Mouse (Mus musculus): ENCODE measurements around the gene Tmem198. TPM values are rescaled to one million over a fixed set of nuclear protein-coding genes. Genes with fewer than 3 reads are reported as not detected.

Gene Tmem198
- polyA plus RNA-seq, 1 experiment from 2014 or later: 1.7 TPM

- peaks cover 9% of the 10 kb centered on the region for H3K27me3 ChIP-seq
- no peak for DNase-seq (ENCODE audit: low read depth, low spot score)
- CTCF ChIA-PET: interaction anchor here (0.6 to 4.1 kb wide), 13 partner anchors 10 to 150 kb away, joined by 3 to 45 read pairs (median 12); partner anchors contain the start of genes Dnpep and Gmppa
- in situ Hi-C loops (cut with MboI; ENCODE audit: low pct_unique_long_range_greater_than_20kb): loop anchor here (5.0 kb wide), 1 partner anchor 125 kb away; no protein-coding TSS in a partner anchor
- peak; percentile 63 for ATAC-seq
- POLR2A ChIA-PET: interaction anchor here (0.6 to 1.5 kb wide), 6 partner anchors 13 to 1729 kb away, joined by 3 to 5 read pairs (median 4); no protein-coding TSS in a partner anchor
- no peak for TF ChIP-seq CTCF (IDR thresholded peaks at IDR 0.05)
These were observed 12.0 kb upstream of the Tmem198 start for GRCm38 (mm10) chr1:75467215-75467927.

GRCm38 (mm10) chr1:75469287-75469825 is 10.0 kb upstream of the Tmem198 start:
- ChIA-PET POLR2A (no interaction called here), CTCF (interaction anchor here (0.9 to 4.1 kb wide), 2 partner anchors 8 to 22 kb away, joined by 3 to 31 read pairs; no protein-coding TSS in a partner anchor)
- H3K27me3 ChIP-seq: peaks cover 9% of the 10 kb centered on the region
- in situ Hi-C loops (cut with MboI; ENCODE audit: low pct_unique_long_range_greater_than_20kb): loop anchor here (5.0 kb wide), 1 partner anchor 127 kb away; no protein-coding TSS in a partner anchor
- no peak for DNase-seq (ENCODE audit: low read depth, low spot score)
- no peak for ATAC-seq
- no peak for TF ChIP-seq CTCF (IDR thresholded peaks at IDR 0.05)

GRCm38 (mm10) chr1:75476441-75476840 is 2.9 kb upstream of the Tmem198 start:
- no peak for DNase-seq (ENCODE audit: low read depth, low spot score)
- no peak for ATAC-seq
- in situ Hi-C loops (cut with MboI; ENCODE audit: low pct_unique_long_range_greater_than_20kb): loop anchor here (5.0 to 10.0 kb wide), 2 partner anchors 81 to 118 kb away; no protein-coding TSS in a partner anchor
- no peak for TF ChIP-seq CTCF (IDR thresholded peaks at IDR 0.05)
- ChIA-PET CTCF (interaction anchor here (0.6 to 3.8 kb wide), 24 partner anchors 9 to 249 kb away, joined by 3 to 32 read pairs (median 4); partner anchors contain the start of gene Gmppa), POLR2A (interaction anchor here (0.6 to 1.2 kb wide), 2 partner anchors 45 to 83 kb away, joined by 3 to 5 read pairs; no protein-coding TSS in a partner anchor)
- no peaks in the 10 kb centered on the region for H3K27me3 ChIP-seq

GRCm38 (mm10) chr1:75477264-75477965 is 1.9 kb upstream of the Tmem198 start:
- in situ Hi-C loops (cut with MboI; ENCODE audit: low pct_unique_long_range_greater_than_20kb): loop anchor here (5.0 to 10.0 kb wide), 2 partner anchors 80 to 117 kb away; no protein-coding TSS in a partner anchor
- DNase-seq (ENCODE audit: low read depth, low spot score) (no peak), ATAC-seq (peak; percentile 12)
- CTCF ChIA-PET: interaction anchor here (0.6 to 3.8 kb wide), 24 partner anchors 8 to 250 kb away, joined by 3 to 32 read pairs (median 4); partner anchors contain the start of gene Gmppa
- POLR2A ChIA-PET: interaction anchor here (1.2 kb wide), 1 partner anchor 82 kb away, joined by 5 read pairs; no protein-coding TSS in a partner anchor
- H3K27me3 ChIP-seq: no peaks in the 10 kb centered on the region
- no peak for TF ChIP-seq CTCF (IDR thresholded peaks at IDR 0.05)

GRCm38 (mm10) chr1:75477966-75478290 is 1.4 kb upstream of the Tmem198 start:
- CTCF ChIA-PET: interaction anchor here (0.7 to 3.8 kb wide), 12 partner anchors 9 to 121 kb away, joined by 3 to 32 read pairs (median 10); no protein-coding TSS in a partner anchor
- POLR2A ChIA-PET: interaction anchor here (0.7 to 0.9 kb wide), 2 partner anchors 81 to 1148 kb away, joined by 4 read pairs; no protein-coding TSS in a partner anchor

GRCm38 (mm10) chr1:75478497-75478896 is 835 bp upstream of the Tmem198 start:
- DNase-seq (ENCODE audit: low read depth, low spot score): no peak
- ATAC-seq: peak; percentile 6
- ChIA-PET POLR2A (interaction anchor here (0.7 to 1.2 kb wide), 5 partner anchors 9 to 1148 kb away, joined by 3 to 10 read pairs (median 4); no protein-coding TSS in a partner anchor), CTCF (interaction anchor here (2.8 to 3.8 kb wide), 2 partner anchors 20 to 81 kb away, joined by 14 to 32 read pairs; no protein-coding TSS in a partner anchor)
- no peaks in the 10 kb centered on the region for H3K27me3 ChIP-seq
- in situ Hi-C loops (cut with MboI; ENCODE audit: low pct_unique_long_range_greater_than_20kb): loop anchor here (5.0 to 10.0 kb wide), 2 partner anchors 79 to 116 kb away; no protein-coding TSS in a partner anchor
- no peak for TF ChIP-seq CTCF (IDR thresholded peaks at IDR 0.05)

More at GRCm38 (mm10) chr1:75477966-75478290, 1.4 kb upstream of the Tmem198 start:
- in situ Hi-C loops (cut with MboI; ENCODE audit: low pct_unique_long_range_greater_than_20kb): loop anchor here (5.0 to 10.0 kb wide), 2 partner anchors 79 to 117 kb away; no protein-coding TSS in a partner anchor
- TF ChIP-seq CTCF (IDR thresholded peaks at IDR 0.05): no peak
- DNase-seq (ENCODE audit: low read depth, low spot score) (no peak), ATAC-seq (no peak)
- no peaks in the 10 kb centered on the region for H3K27me3 ChIP-seq

- TF ChIP-seq CTCF (IDR thresholded peaks at IDR 0.05): no peak
- DNase-seq (ENCODE audit: low read depth, low spot score): no peak
- no peak for ATAC-seq
- no peaks in the 10 kb centered on the region for H3K27me3 ChIP-seq
- POLR2A ChIA-PET: interaction anchor here (0.9 to 1.2 kb wide), 3 partner anchors 8 to 81 kb away, joined by 3 to 10 read pairs (median 4); no protein-coding TSS in a partner anchor
- in situ Hi-C loops (cut with MboI; ENCODE audit: low pct_unique_long_range_greater_than_20kb): loop anchor here (5.0 to 10.0 kb wide), 2 partner anchors 78 to 115 kb away; no protein-coding TSS in a partner anchor
- CTCF ChIA-PET: interaction anchor here (0.9 to 3.8 kb wide), 3 partner anchors 21 to 80 kb away, joined by 3 to 32 read pairs (median 14); no protein-coding TSS in a partner anchor
These were observed 280 bp downstream of the Tmem198 start for GRCm38 (mm10) chr1:75479635-75479989.

GRCm38 (mm10) chr1:75480036-75480435 is 704 bp downstream of the Tmem198 start:
- in situ Hi-C loops (cut with MboI; ENCODE audit: low pct_unique_long_range_greater_than_20kb): no loop called here
- CTCF ChIA-PET: no interaction called here
- DNase-seq (ENCODE audit: low read depth, low spot score): no peak
- POLR2A ChIA-PET: no interaction called here
- no peak for ATAC-seq
- TF ChIP-seq CTCF (IDR thresholded peaks at IDR 0.05): no peak
- H3K27me3 ChIP-seq: no peaks in the 10 kb centered on the region

- ChIA-PET CTCF (no interaction called here), POLR2A (no interaction called here)
- TF ChIP-seq CTCF (IDR thresholded peaks at IDR 0.05): no peak
- H3K27me3 ChIP-seq: no peaks in the 10 kb centered on the region
- ATAC-seq (no peak), DNase-seq (ENCODE audit: low read depth, low spot score) (no peak)
- in situ Hi-C loops (cut with MboI; ENCODE audit: low pct_unique_long_range_greater_than_20kb): no loop called here
These were observed 1.4 kb downstream of the Tmem198 start for GRCm38 (mm10) chr1:75480735-75481134.

Measured in Patski (cell line).